Mouse (Mus musculus): ENCODE data around the gene Vmn1r195. TPM values are rescaled to one million over a fixed set of nuclear protein-coding genes. Genes with fewer than 3 reads are reported as not detected.

Gene Vmn1r195
- polyA plus RNA-seq, 1 experiment from 2014 or later, result not detected

Other genes starting within 250 kb of the Vmn1r195 start
- 10.6 and 11.4 TPM in 2 replicates for gene Hist1h2ah, start 235.0 kb upstream of the Vmn1r195 start, polyA plus RNA-seq (2016; fragmentation: Nextera tagmentation; extraction: Ambion mirVana)
- 9.4 and 9.7 TPM in 2 replicates for gene Hist1h2bk, start 234.7 kb upstream of the Vmn1r195 start, polyA plus RNA-seq (2016; fragmentation: Nextera tagmentation; extraction: Ambion mirVana)
- gene Hist1h4i, start 229.2 kb upstream of the Vmn1r195 start, polyA plus RNA-seq (2016; fragmentation: Nextera tagmentation; extraction: Ambion mirVana), result 51.3 and 52.5 TPM in 2 replicates
- gene Hist1h2ag, start 227.6 kb upstream of the Vmn1r195 start, polyA plus RNA-seq (2016; fragmentation: Nextera tagmentation; extraction: Ambion mirVana), result 64.8 and 64.9 TPM in 2 replicates
- gene Hist1h2bj, start 227.3 kb upstream of the Vmn1r195 start, polyA plus RNA-seq (2016; fragmentation: Nextera tagmentation; extraction: Ambion mirVana), result 14.7 and 16.2 TPM in 2 replicates
- not detected in 2 replicates for gene Vmn1r188, start 186.1 kb upstream of the Vmn1r195 start, polyA plus RNA-seq (2016; fragmentation: Nextera tagmentation; extraction: Ambion mirVana)
- not detected in 2 replicates for gene Vmn1r189, start 164.7 kb upstream of the Vmn1r195 start, polyA plus RNA-seq (2016; fragmentation: Nextera tagmentation; extraction: Ambion mirVana)
- not detected in 2 replicates for gene Vmn1r191, start 86.6 kb upstream of the Vmn1r195 start, polyA plus RNA-seq (2016; fragmentation: Nextera tagmentation; extraction: Ambion mirVana)
- gene Vmn1r192, start 79.4 kb upstream of the Vmn1r195 start, polyA plus RNA-seq (2016; fragmentation: Nextera tagmentation; extraction: Ambion mirVana), result not detected in 2 replicates
- gene Vmn1r193, start 47.4 kb upstream of the Vmn1r195 start, polyA plus RNA-seq (2016; fragmentation: Nextera tagmentation; extraction: Ambion mirVana), result not detected in 2 replicates
- gene Vmn1r194, start 26.3 kb upstream of the Vmn1r195 start, polyA plus RNA-seq (2016; fragmentation: Nextera tagmentation; extraction: Ambion mirVana), result not detected in 2 replicates
- gene Vmn1r196, start 19.4 kb downstream of the Vmn1r195 start, polyA plus RNA-seq (2016; fragmentation: Nextera tagmentation; extraction: Ambion mirVana), result not detected in 2 replicates
- gene Vmn1r197, start 54.1 kb downstream of the Vmn1r195 start, polyA plus RNA-seq (2016; fragmentation: Nextera tagmentation; extraction: Ambion mirVana), result not detected in 2 replicates
- gene Vmn1r198, start 79.8 kb downstream of the Vmn1r195 start, polyA plus RNA-seq (2016; fragmentation: Nextera tagmentation; extraction: Ambion mirVana), result not detected in 2 replicates
- gene Vmn1r199, start 109.3 kb downstream of the Vmn1r195 start, polyA plus RNA-seq (2016; fragmentation: Nextera tagmentation; extraction: Ambion mirVana), result not detected in 2 replicates
- gene Vmn1r200, start 119.9 kb downstream of the Vmn1r195 start, polyA plus RNA-seq (2016; fragmentation: Nextera tagmentation; extraction: Ambion mirVana), result not detected in 2 replicates
- not detected in 2 replicates for gene Vmn1r201, start 201.4 kb downstream of the Vmn1r195 start, polyA plus RNA-seq (2016; fragmentation: Nextera tagmentation; extraction: Ambion mirVana)
- 0.02 TPM in 1 of 2 replicates, not detected in the other for gene Vmn1r202, start 234.9 kb downstream of the Vmn1r195 start, polyA plus RNA-seq (2016; fragmentation: Nextera tagmentation; extraction: Ambion mirVana)
- not detected in 2 replicates for gene Vmn1r203, start 247.6 kb downstream of the Vmn1r195 start, polyA plus RNA-seq (2016; fragmentation: Nextera tagmentation; extraction: Ambion mirVana)